Mouse (Mus musculus): Measurements from ENCODE around the gene Dgkg.
A peak's percentile ranks its signal among the peaks of the same experiment; 100 is the strongest.

Gene Dgkg

GRCm38 (mm10) chr16:22438441-22439373 lies 218.3 kb downstream of the Dgkg start:
- DNase-seq (ENCODE audit: low spot score in 2 of 2), result peak; percentile 35 to 47

DNA sequence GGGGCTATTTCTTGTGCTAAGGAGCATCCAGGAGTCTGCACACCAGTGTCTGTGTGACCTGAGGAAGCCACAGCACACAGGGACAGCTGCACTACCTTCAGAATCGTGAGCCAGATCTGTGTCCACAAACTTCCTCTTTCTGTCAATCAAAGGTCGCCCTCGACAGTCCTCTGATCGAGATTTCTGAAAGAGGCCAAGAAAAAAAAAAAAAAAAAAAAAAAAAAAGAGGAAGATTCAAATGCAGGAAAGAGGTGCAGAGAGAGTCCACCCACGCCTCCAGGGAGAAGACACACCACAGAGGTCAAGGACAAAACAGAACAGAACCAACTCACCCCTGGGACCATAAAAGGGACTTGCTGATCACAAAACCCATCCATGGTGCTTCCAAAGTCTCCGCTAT lies 220.9 kb downstream of the Dgkg start:
- DNase-seq (ENCODE audit: low spot score in 2 of 2), result no peak

DNA sequence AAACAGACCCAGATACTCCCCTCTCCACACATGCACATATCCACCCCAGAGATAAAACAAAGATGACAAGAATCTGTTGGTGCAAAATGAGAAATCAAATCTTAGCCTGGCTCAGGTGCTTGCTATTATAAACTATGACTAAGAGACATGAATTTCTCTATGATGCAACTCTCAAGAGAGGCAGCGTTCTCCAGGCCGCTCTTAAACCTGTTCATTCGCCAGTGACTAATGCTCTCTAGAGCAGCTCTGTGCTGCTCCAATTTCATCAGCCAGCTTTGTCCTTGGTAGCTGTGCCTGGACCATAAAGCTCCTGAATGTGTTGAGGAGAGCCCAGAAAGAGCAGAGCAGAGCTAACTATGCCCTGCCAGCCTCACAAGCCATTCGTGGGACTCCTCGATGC lies 222.5 kb downstream of the Dgkg start:
- no peak for DNase-seq (ENCODE audit: low spot score in 2 of 2)

- DNase-seq (ENCODE audit: low spot score in 2 of 2), result no peak
Measured at GRCm38 (mm10) chr16:22433944-22434343, 223.1 kb downstream of the Dgkg start.

DNA sequence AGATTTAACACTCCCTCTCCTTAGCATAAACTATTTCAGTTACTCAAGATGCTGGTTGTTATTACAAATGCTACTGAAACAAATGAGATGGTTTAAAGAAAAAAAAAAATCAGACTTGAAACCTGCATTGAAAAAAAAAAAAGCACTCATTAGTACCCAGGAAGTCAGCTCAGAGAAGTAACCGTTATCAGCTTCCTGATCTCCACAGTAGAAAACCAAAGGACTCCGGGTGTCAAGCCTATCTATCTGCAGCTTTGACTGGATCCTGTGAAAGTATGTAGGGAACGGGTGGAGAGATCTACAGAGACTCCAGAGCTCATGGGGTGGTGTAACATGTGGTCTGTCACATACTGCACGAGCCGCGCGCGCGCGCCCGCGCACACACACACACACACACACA lies 225.2 kb downstream of the Dgkg start:
- no peak for DNase-seq (ENCODE audit: low spot score in 2 of 2)

DNA sequence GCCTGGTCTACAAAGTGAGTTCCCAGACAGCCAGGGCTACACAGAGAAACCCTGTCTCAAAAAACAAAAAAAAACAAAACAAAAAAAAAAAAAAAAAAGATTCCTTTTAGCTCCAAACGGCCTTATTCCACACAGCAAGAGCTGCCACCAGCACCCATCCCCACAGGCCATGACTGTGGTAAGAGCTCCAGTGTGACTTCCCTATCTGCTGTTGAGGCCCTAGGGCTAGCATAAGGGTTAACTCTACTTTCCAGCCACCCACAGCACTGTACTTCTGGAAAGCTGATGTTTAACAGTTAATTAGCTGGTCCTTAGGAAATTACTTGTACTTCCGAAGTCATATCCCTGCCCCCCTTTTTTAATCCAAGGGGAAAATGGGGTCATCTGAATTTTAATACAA lies 225.7 kb downstream of the Dgkg start:
- no peak for DNase-seq (ENCODE audit: low spot score in 2 of 2)

DNA sequence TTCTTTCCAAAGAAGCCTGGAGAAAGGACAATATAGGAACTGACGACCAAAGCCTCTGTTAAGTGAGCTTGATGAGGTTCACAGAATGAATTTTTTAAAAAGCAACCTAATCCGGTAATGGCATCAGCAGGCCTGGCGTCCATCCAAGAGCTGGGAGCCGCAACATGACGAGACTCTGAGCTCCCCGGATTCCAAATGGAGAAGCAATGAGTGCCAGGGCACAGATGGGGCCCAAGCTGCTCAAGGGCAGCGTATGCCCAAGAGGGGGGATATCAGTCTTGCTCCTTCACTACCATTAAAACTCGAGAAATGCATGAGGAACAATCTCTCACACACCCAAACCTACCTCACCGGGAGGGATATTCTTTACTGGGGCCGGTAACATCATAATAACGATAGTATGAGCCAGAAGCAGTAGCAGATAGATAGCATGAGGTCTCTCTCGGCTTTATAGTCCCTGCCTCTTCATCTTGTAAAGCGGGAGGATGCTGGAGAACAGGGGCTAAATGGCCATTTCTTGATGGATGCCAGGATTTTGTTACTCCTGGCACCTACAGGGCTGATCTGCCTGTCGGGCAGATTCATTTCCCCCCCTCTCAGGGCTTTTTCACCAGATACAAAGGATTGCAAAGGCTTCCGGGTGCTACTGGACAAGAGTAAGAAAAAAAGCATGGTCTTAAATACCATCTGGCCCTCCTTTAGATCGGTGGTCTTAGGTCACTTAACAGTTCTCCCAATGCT lies 226.6 kb downstream of the Dgkg start:
- no peak for DNase-seq (ENCODE audit: low spot score in 2 of 2)

DNA sequence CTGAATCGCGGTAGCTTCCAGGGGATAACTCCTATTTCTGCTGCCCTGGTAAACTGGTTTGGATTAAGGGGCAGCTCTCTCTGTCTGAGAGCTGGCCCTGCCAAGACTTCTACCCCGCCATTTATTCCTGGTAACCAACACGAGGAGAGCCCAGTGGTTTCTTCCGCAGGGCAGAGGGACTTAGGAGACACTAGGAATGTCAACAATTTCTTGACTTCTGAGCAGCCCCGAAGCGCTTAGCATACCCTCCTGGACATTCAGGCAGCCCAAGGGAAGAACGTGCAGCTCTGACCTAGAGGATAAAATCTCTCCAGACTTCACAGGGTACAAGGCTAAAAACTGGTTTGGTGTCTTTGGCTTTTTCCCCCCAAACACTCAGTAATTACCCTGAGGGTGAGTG lies 227.6 kb downstream of the Dgkg start:
- DNase-seq (ENCODE audit: low spot score in 2 of 2), result no peak

GRCm38 (mm10) chr16:22428853-22429341 lies 228.1 kb downstream of the Dgkg start:
- DNase-seq (ENCODE audit: low spot score in 2 of 2), result peak; percentile 60 to 67

DNA sequence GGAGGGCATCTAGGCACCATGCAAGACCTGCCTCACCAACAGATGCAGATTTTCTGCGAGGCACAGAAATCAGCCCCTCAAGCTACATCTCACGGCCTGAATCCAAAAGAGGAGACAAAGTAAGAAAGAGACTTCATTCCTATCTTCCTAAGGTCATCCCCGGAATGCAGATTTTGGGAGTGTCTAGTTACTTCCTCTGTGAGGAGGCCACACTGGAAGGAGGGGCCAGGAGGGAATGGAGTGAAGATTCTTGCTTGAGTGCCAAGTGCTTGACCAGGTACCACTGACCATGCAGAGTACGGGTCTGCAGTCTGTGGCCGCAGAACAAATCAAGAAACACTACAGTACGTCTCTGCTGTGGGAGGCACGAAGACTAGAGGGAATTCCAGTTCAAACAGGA lies 230.2 kb downstream of the Dgkg start:
- DNase-seq (ENCODE audit: low spot score in 2 of 2), result no peak

- DNase-seq (ENCODE audit: low spot score in 2 of 2), result no peak
Measured at GRCm38 (mm10) chr16:22422256-22422655, 234.8 kb downstream of the Dgkg start.

Data from urinary bladder, adult 18-20 months (tissue).